Mouse (Mus musculus): Measurements from ENCODE around the gene Zswim1.

Zswim1 gene

GRCm38 (mm10) chr2:164822636-164823165 is at the start of gene Zswim1:
Gene Zswim1 (plus strand): TSS chr2:164822686.
- DNase-seq (ENCODE audit: low read depth): peak; percentile 98

DNA sequence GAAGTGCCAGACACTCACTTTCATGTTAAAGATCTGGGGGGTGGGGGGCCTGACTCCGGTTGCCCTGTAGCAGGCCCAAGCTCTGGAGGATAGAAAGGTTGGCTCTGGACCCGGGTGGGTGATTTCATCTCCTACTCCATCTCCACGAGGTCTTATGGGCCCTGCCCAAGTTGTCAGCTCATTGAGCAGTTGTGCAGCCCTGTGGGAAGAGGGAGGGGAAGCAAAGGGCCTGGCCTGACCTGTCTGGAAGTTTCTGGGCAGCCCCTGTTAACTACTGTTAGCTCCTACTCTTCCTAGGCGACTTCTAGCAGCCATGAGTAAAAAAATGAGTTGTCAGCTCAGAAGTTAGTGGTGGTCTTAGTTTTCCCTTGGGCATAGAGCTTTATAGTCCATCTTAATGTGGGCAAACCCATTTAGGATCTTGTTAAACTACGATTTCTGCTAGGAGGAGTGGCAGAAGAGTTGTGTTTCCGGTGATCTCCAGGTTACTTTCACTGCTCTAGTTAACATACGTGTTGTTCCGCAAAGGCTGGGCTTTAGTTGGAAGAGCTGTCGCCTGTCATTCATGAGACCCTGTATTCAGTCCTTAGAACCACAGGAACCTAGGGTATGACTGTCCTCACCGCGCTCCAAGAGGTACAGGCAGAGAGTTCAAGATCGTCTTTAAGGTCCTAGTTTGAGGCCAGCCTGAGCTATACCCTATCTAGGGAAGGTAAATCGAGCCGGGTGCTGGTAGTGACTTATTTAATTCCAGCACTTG is 49.1 kb upstream of the Zswim1 start:
- DNase-seq (ENCODE audit: low read depth): no peak

GRCm38 (mm10) chr2:164773989-164774364 is 48.5 kb upstream of the Zswim1 start:
- no peak for DNase-seq (ENCODE audit: low read depth)

DNA sequence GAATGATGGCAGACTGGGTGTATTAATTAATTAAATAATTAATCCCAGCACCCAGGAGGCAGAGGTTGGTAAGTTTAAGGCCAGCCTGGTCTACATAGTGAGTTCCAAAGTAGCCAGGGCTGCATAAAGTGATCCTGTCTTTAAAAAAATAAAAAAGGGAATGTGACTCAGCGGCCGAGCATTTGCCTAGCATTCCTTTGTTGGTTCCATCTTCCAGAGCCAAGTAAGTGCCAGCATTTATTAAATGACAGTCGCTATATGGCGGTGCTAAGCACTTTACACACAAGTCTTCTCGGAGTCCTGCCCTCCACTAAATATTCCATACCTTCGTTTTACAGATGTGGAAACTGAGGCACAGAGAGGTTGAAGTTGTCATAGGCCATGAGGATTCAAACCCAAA is 46.4 kb upstream of the Zswim1 start:
- no peak for DNase-seq (ENCODE audit: low read depth)

DNA sequence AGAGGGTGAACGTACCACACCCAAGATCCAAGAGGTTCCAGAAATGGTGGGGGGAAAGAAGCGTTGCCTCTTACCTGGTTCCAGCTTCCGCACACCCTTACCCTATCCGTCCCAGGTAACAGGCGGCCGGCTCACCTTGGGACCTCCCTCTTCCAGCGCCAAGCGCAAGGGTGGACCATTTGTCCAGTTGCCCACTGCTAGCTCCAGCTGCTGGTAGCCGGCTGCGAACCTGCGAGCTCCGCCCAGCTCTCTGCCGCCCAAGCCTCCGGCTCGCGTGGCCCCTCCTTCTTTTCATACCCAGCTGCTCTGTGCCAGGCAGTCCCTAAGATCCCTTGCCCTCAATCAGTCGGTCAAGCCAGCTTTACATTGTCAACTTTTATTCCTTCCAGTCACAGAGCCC is 45.7 kb upstream of the Zswim1 start:
- DNase-seq (ENCODE audit: low read depth): no peak

DNA sequence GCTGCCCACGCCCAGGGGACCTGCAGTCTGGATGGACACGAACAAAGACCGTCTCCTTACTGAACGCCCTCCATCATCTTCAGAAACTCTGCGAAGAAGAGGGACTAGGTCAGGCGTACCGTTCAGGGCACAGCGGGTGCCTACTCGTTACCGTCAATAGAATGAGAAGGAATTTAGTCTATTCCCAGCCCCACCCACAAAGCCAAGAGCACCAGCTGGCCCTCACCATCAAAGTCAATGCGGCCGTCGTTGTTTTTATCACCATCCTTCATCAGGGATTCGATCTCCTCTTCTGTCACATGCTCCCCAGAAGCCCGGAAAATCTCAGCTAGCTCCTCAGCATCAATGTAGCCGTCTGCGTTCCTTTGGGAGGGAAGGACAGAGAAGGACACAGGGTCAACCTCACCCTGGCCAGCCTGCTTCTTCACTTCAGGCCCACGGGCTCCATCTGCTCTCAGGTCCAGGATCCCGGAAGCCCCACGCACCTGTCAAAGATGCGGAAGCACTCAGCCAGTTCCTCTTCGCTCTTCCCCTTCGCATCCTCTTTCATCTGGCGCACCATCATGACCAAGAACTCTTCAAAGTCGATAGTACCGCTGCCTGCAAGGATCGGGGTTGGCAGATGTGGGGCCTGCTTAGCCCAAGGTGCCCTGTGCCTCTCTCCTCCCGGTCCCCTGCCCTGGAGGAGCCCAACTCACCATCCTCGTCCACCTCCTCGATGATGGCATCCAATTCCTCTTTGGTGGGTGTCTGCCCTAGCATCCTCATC is 45.1 kb upstream of the Zswim1 start:
- no peak for DNase-seq (ENCODE audit: low read depth)

GRCm38 (mm10) chr2:164778015-164778287 is 44.5 kb upstream of the Zswim1 start:
- DNase-seq (ENCODE audit: low read depth): no peak

DNA sequence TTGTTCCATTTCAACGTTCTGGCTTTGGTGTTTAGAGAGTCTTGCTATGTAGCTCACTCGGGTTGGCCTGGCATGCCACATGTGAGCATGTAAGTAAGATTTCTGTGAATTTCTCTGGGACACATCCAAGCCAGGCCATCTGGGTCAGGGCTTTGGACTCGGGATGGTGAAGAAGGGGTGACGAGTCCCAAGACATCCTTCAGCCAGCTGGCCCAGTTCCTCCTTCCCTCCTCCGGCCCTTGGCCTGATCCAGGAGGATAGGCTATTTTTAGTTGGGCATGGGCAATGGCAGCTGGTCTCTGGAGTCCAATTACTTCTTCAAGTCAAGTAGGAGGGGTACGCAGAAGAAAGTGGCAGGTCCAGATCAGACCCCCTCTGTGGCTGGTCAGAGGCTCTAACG is 43.7 kb upstream of the Zswim1 start:
- DNase-seq (ENCODE audit: low read depth): no peak

DNA sequence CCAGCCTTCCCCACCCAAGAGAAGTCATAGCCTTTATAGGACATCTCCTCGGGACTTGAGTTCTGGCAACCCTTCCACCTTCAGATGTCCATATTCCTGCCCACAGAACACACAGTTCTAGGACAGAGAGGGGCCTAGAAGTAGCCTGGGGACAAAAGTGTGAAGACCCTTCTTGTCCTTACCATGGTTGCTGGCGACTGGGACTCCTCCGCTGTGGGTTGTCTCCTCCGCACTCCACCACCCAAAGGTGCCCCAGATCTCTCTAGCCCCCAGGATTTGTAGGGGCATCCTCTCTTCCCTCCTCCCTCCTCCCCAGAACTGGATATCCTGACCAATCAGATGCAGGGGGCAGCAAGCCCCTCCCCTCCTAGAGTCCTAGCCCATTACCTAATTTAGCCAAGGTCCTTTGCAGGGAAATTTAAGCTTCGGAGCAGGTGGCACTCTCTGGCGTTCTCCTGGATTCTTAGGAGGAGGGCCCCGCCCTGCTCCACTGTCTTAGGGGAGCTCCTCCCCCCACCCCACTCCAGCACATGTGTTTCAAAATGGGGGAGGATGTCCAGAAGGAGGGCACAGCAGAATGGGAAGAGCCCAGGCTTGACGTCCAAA is 42.9 kb upstream of the Zswim1 start, which contains the start of gene Tnnc2:
Tnnc2 (minus strand) TSS at position 487 of the 606 bp plus-strand sequence.
- DNase-seq (ENCODE audit: low read depth): no peak

GRCm38 (mm10) chr2:164781876-164782275 is 40.6 kb upstream of the Zswim1 start:
- no peak for DNase-seq (ENCODE audit: low read depth)

DNA sequence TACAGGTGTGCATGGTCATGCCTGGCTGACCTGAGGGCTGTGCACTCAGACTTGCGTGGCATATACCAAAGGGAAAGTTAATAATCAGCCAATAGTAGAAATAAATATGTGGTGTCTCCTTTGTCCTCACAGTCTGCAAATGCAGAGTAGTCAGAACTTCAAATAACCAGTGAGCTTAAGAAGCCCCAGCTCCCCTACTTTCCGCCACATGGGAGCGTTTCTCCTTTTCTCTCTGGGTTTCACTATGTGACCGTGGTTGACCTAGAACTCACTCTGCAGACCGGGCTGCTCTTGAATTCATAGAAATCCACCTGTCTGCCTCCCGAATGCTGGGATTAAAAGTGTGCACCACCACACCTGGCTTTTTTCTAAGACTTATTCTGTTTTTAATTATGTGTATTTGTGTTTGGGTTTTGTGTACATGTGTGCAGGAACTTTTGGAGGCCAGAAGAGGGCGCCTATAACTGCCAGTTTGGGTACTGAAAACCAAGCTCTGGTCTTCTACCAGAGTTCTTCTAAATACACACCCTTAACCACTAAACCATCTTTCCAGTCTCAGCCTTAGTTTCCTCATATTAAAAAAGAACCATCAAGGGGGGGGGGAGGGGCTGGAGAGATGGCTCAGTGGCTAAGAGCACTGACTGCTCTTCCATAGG is 38.4 kb upstream of the Zswim1 start:
- no peak for DNase-seq (ENCODE audit: low read depth)

GRCm38 (mm10) chr2:164784869-164785420 is 37.5 kb upstream of the Zswim1 start:
- no peak for DNase-seq (ENCODE audit: low read depth)

DNA sequence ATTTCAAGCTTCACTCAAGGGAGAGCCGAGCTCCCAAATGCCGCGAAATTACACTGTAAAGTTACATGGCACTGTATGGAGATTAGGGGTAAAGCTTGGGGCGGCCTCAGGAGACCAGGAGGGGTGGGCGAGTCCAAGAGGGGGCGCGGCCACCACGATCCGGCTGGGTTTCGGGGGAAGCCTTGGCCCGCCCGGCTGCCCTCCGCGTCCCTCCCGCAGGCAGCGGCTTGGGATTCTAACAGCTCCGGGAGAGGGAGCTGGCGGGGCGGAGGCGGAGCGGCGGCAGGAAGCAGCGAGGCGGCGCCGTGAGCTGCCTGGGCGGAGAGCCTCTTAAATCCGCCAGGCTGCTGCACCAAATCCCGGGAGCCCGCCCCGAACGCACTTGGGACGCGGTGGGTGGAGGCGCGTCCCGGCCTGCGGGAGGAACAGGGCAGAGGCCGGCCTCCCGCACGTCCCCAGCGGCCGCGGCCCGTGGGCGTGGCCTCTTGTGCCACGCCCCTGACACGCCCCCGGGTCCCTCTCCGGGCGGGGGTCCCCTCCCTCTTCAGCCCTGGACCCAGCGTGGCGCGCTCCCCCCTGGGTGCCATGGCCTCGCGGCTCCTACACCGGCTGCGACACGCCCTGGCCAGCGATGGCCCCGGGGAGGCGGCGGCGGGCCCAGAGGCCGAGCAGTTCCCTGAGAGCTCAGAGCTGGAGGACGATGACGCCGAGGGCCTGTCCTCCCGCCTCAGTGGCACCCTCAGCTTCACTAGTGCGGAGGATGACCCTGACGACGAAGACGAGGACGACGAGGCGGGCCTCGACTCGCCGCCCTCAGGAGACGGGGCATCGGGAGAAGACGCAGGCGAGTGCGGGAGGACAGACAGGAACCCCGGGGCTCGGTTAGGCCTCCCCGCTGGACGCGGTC is 36.8 kb upstream of the Zswim1 start, which contains the start of gene Snx21:
Snx21 (plus strand) TSS at position 343 of the 907 bp plus-strand sequence.
- peak; percentile 39 for DNase-seq (ENCODE audit: low read depth)

DNA sequence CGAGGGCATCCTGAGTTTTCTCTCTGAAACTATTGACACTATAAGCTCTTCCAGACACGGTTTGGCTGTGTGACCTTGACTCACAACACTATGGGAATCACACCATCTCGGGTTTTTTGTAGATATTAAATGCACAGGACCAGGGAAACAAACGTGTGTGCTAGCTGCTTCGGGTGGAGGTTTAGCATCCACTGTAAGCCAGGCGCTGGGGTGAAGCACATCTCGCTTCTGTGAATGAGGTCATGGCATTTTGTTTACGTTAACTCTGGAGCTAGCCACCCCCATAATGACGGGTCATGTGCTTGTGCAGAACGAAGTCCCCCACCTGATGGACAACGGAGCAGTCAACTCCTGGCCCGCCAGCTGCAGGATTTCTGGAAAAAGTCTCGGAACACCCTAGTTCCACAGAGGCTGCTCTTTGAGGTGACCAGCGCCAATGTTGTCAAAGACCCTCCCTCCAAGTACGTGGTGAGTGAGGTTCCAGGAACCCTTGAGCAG is 36.0 kb upstream of the Zswim1 start:
- no peak for DNase-seq (ENCODE audit: low read depth)

- no peak for DNase-seq (ENCODE audit: low read depth)
These were observed 35.5 kb upstream of the Zswim1 start for GRCm38 (mm10) chr2:164787032-164787431.

DNA sequence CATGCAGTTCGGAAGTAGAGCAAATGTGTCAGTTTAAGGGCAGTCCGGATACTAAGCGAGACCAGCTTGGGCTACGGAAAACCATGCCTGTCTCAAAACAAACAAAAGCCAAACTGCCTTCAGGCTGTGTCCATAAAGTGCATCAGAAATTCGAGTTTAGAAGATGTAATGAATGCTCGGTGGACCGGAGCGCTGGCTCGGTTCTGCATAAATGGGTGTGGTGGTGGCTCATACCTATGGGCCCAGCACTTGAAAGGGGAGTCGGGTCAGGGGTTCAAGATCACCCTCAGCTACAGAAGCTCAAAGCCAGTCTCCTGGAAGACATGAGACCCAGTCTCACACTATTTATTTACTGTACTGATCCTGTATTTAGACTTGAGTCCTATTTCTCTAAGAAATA is 34.7 kb upstream of the Zswim1 start:
- DNase-seq (ENCODE audit: low read depth): no peak

- DNase-seq (ENCODE audit: low read depth): no peak
These were observed 34.1 kb upstream of the Zswim1 start for GRCm38 (mm10) chr2:164788411-164788810.

DNA sequence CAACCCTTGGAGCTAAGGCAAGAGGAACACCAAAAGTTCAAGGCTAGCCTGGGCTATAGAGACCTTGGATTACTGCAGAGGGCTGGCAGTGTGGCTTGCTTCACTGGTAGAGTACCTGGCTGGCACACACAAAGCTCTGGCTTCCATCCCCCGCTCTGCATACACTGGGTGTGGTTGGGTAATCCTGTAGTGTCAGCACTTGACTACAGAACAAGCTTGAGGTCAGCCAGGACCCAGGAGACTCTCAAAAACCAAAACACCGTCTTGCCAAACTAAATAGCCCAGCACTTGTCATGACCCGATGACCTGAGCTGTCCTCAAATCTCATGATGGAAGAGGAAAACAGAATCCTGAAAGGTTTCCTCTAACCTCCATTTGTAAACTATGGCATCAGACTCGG is 32.0 kb upstream of the Zswim1 start:
- no peak for DNase-seq (ENCODE audit: low read depth)

- no peak for DNase-seq (ENCODE audit: low read depth)
These were observed 30.6 kb upstream of the Zswim1 start for GRCm38 (mm10) chr2:164791841-164792261.

GRCm38 (mm10) chr2:164792400-164793190 is 29.9 kb upstream of the Zswim1 start:
- no peak for DNase-seq (ENCODE audit: low read depth)

Data from c-Kit-positive CD71-negative TER-119-negative erythroid progenitor cells, embryonic 14.5 days (primary cell).